Comparison of ENCODE assay signal across 8 mouse cellular contexts in the genomic region with DNA sequence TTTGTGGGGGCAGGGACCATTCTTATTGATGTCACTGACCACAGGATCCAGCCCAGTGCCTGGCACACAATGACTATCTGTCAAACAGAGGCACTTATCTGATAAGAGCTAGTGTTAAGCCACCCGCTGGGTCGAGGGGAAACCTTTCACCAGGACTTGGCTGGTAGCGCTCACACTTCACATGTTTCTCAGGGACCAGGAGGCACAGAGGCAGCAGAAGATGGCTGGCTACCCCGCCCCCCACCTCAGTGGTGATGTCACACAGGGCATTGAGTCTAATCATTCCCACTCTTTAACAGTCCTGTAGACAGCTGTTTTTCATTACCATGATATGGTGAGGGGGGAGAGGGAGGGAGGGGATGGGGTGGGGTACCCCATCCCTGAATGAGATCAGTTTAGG. TPM values are rescaled to one million over a fixed set of nuclear protein-coding genes. Genes with fewer than 3 reads are reported as not detected.
DNase-seq lines count a peak whose midpoint lies in the region; ATAC-seq and TF ChIP-seq lines count a peak whose summit lies in the region.

A gene (plus strand): TSS at position 370 of the 400 bp plus-strand sequence.

- no peak within 1 kb of the TSS for H3K4me3 ChIP-seq in left cerebral cortex, adult 2 months
- no peak within 1 kb of the TSS for H3K4me3 ChIP-seq in bone marrow macrophage, adult 2 months (ENCODE audit: insufficient read depth, low read length)
- H3K4me3 ChIP-seq in megakaryocyte, embryonic 14.5 days (replicated peaks): no peak within 1 kb of the TSS

- ATAC-seq in inflammation-experienced regulatory T-cells, adult 6 months: no peak

- intact Hi-C loops in left cerebral cortex, adult 2 months (cut with DNase I): no loop called here
- intact Hi-C loops in gastrocnemius, postnatal 14 days (cut with DNase I; ENCODE audit: low total_unique reads): no loop called here

- DNase-seq in left cerebral cortex, adult 2 months (ENCODE audit: extremely low spot score in 1 of 2, low spot score in 2 of 2): no peak
- no peak for DNase-seq in left cerebral cortex, adult 11 months (ENCODE audit: low spot score)
- DNase-seq in gastrocnemius, postnatal 14 days: no peak
- DNase-seq in spleen, adult 18-20 months: no peak
- DNase-seq in urinary bladder, postnatal 14 days (ENCODE audit: low spot score): no peak

- peaks cover 12% of the 10 kb centered on the region for H3K4me1 ChIP-seq in bone marrow macrophage, adult 2 months (ENCODE audit: control insufficient read depth, insufficient read depth, low read length)
- H3K4me1 ChIP-seq in megakaryocyte, embryonic 14.5 days: peaks cover 41% of the 10 kb centered on the region

- no peaks in the 10 kb centered on the region for H3K27me3 ChIP-seq in megakaryocyte, embryonic 14.5 days (replicated peaks)

- no peak for TF ChIP-seq CTCF in left cerebral cortex, adult 2 months (IDR thresholded peaks at IDR 0.05)
- TF ChIP-seq CTCF in bone marrow macrophage, adult 2 months (IDR thresholded peaks at IDR 0.05; ENCODE audit: low read depth, low read length): no peak

- H3K27ac ChIP-seq in left cerebral cortex, adult 2 months: no peak within 1 kb of the TSS
- no peak within 1 kb of the TSS for H3K27ac ChIP-seq in bone marrow macrophage, adult 2 months (ENCODE audit: insufficient read depth, low read depth, low read length)

- no peaks in the 10 kb centered on the region for H3K36me3 ChIP-seq in megakaryocyte, embryonic 14.5 days (replicated peaks; ENCODE audit: low read length)

- TF ChIP-seq POLR2A in bone marrow macrophage, adult 2 months (IDR thresholded peaks at IDR 0.05; ENCODE audit: borderline replicate concordance, low read depth, low read length): no peak

- H3K9me3 ChIP-seq in megakaryocyte, embryonic 14.5 days: no peaks in the 10 kb centered on the region

RNA-seq across cellular contexts. Expression of the gene that starts here (rescaled TPM):
- 100 to 1,000 TPM; 314 to 334 TPM for total RNA-seq in left cerebral cortex, adult 2 months (2021)
- 79.3 and 84.4 TPM in 2 replicates for polyA plus RNA-seq in bone marrow macrophage, adult 2 months (2012; ENCODE audit: insufficient read depth, insufficient read length, missing spikeins)
- 100 to 1,000 TPM; 156 to 160 TPM for total RNA-seq in gastrocnemius, postnatal 14 days (2021)
- polyA plus RNA-seq in inflammation-experienced regulatory T-cells, adult 6 months (2017; shearing (Covaris generic)): 10 to 100 TPM; 22.8 to 32.9 (median 30.0) TPM
- polyA plus RNA-seq in megakaryocyte, embryonic 14.5 days (2012; ENCODE audit: insufficient read depth, low replicate concordance): 11.3 and 15.3 TPM in 2 replicates
